Mouse (Mus musculus) midbrain, embryonic 10.5 days (tissue): ENCODE measurements around the gene Gna14. TPM values are rescaled to one million over a fixed set of nuclear protein-coding genes. Genes with fewer than 3 reads are reported as not detected.

Source experiments
- DNase-seq: peaks from one replicate; pipeline ENCODE4 v3.0.0-alpha.2; 2017; ENCODE audit warnings: low spot score
- H3K27ac ChIP-seq: fragments of 300-500 bp; sonication (generic); replicated peaks from 2 replicates; pipeline ENCODE4 v1.5.1; 2016; ENCODE audit warnings: mild to moderate bottlenecking
- H3K27me3 ChIP-seq: fragments of 300-500 bp; sonication (generic); 2 replicates; pipeline ENCODE4 v1.6.1; 2016; ENCODE audit warnings: low read depth, mild to moderate bottlenecking; ENCODE audit not compliant: poor library complexity, severe bottlenecking
- H3K36me3 ChIP-seq: fragments of 300-500 bp; sonication (generic); 2 replicates; pipeline ENCODE4 v1.6.1; 2016; ENCODE audit warnings: mild to moderate bottlenecking, moderate library complexity
- H3K4me1 ChIP-seq: fragments of 300-500 bp; sonication (generic); 2 replicates; pipeline ENCODE4 v1.6.1; 2016
- H3K4me3 ChIP-seq: fragments of 300-500 bp; sonication (generic); 2 replicates; pipeline ENCODE4 v1.5.1; 2016; ENCODE audit warnings: mild to moderate bottlenecking, moderate library complexity
- H3K9me3 ChIP-seq: fragments of 300-500 bp; sonication (generic); replicated peaks from 2 replicates; pipeline ENCODE4 v1.6.1; 2016; ENCODE audit warnings: mild to moderate bottlenecking
- WGBS: fragments of 180-500 bp; shearing (Covaris S2); methylation state at CpG from one replicate; pipeline ENCODE4 v1.1.7; 2016; 5-methylcytosine and 5-hydroxymethylcytosine counted together
- polyA plus RNA-seq: library from polyadenylated mRNA; unstranded; fragments of >200 nt; fragmentation: Nextera tagmentation; extraction: Ambion mirVana; gene quantifications from 2 replicates; pipeline ENCODE4 v1.2.1, GENCODE M21; 2016

The Gna14 gene
- polyA plus RNA-seq, 1 experiment from 2014 or later: 0.58 TPM

- 94% methylated on average over 8 of the region's 8 CpGs for WGBS
- Histone ChIP-seq H3K27ac (no peak overlapping the region), H3K9me3 (no peaks in the 10 kb centered on the region), H3K4me3 (no peak overlapping the region), H3K4me1 (no peaks in the 10 kb centered on the region), H3K36me3 (no peaks in the 10 kb centered on the region), H3K27me3 (no peaks in the 10 kb centered on the region)
- no peak for DNase-seq
These were observed 144.9 kb downstream of the Gna14 start for GRCm38 (mm10) chr19:16580501-16580900.

GRCm38 (mm10) chr19:16584546-16584945 lies 149.0 kb downstream of the Gna14 start:
- H3K4me3 ChIP-seq: no peak overlapping the region
- 91% methylated on average over 7 of the region's 7 CpGs for WGBS
- no peaks in the 10 kb centered on the region for H3K27me3 ChIP-seq
- no peak for DNase-seq
- no peaks in the 10 kb centered on the region for H3K4me1 ChIP-seq
- no peaks in the 10 kb centered on the region for H3K9me3 ChIP-seq
- H3K27ac ChIP-seq: no peak overlapping the region
- H3K36me3 ChIP-seq: no peaks in the 10 kb centered on the region

- no peak for DNase-seq
- WGBS: 14% methylated on average over 3 of the region's 3 CpGs
- no peak overlapping the region for H3K27ac ChIP-seq
These were observed 149.8 kb downstream of the Gna14 start for GRCm38 (mm10) chr19:16585379-16585778.

GRCm38 (mm10) chr19:16593256-16593974 lies 157.9 kb downstream of the Gna14 start:
- H3K4me3 ChIP-seq: no peak overlapping the region
- DNase-seq: peak; percentile 9
- 0 out of 2 replicates have a peak, but pooled peaks cover under 1% of the 10 kb centered on the region for H3K4me1 ChIP-seq
- WGBS: 91% methylated on average over 7 of the region's 7 CpGs
- no peak overlapping the region for H3K27ac ChIP-seq
- peaks cover under 1% of the 10 kb centered on the region; the same call in 1 of the 2 replicates for H3K27me3 ChIP-seq
- no peaks in the 10 kb centered on the region for H3K36me3 ChIP-seq
- no peaks in the 10 kb centered on the region for H3K9me3 ChIP-seq

More at GRCm38 (mm10) chr19:16585379-16585778, 149.8 kb downstream of the Gna14 start:
- no peaks in the 10 kb centered on the region for H3K36me3 ChIP-seq
- H3K4me3 ChIP-seq: no peak overlapping the region
- H3K4me1 ChIP-seq: no peaks in the 10 kb centered on the region
- no peaks in the 10 kb centered on the region for H3K9me3 ChIP-seq
- no peaks in the 10 kb centered on the region for H3K27me3 ChIP-seq

- Histone ChIP-seq H3K27ac (no peak overlapping the region), H3K9me3 (no peaks in the 10 kb centered on the region), H3K4me1 (peaks cover 5% of the 10 kb centered on the region), H3K4me3 (no peak overlapping the region), H3K27me3 (peaks cover 5% of the 10 kb centered on the region; the same call in 1 of the 2 replicates), H3K36me3 (no peaks in the 10 kb centered on the region)
- no peak for DNase-seq
These were observed 158.4 kb downstream of the Gna14 start for GRCm38 (mm10) chr19:16593975-16594317.

GRCm38 (mm10) chr19:16597216-16597615 lies 161.7 kb downstream of the Gna14 start:
- 88% methylated on average over 6 of the region's 6 CpGs for WGBS
- Histone ChIP-seq H3K36me3 (no peaks in the 10 kb centered on the region), H3K4me1 (peaks cover 8% of the 10 kb centered on the region), H3K9me3 (no peaks in the 10 kb centered on the region), H3K27me3 (peaks cover 5% of the 10 kb centered on the region; the same call in 1 of the 2 replicates), H3K27ac (no peak overlapping the region), H3K4me3 (no peak overlapping the region)
- DNase-seq: no peak

GRCm38 (mm10) chr19:16598653-16599297 lies 163.2 kb downstream of the Gna14 start:
- Histone ChIP-seq H3K4me3 (no peak overlapping the region), H3K9me3 (no peaks in the 10 kb centered on the region), H3K36me3 (no peaks in the 10 kb centered on the region), H3K27me3 (peaks cover 5% of the 10 kb centered on the region; the same call in 1 of the 2 replicates), H3K27ac (no peak overlapping the region), H3K4me1 (peaks cover 8% of the 10 kb centered on the region)
- peak; percentile 20 for DNase-seq
- WGBS: 55% methylated on average over 11 of the region's 11 CpGs

- Histone ChIP-seq H3K27me3 (peaks cover 5% of the 10 kb centered on the region; the same call in 1 of the 2 replicates), H3K9me3 (no peaks in the 10 kb centered on the region), H3K27ac (no peak overlapping the region), H3K4me3 (no peak overlapping the region), H3K4me1 (peaks cover 8% of the 10 kb centered on the region), H3K36me3 (no peaks in the 10 kb centered on the region)
- 24% methylated on average over 9 of the region's 9 CpGs for WGBS
- DNase-seq: peak; percentile 71
These were observed 163.9 kb downstream of the Gna14 start for GRCm38 (mm10) chr19:16599298-16599970.

GRCm38 (mm10) chr19:16602026-16602425 lies 166.5 kb downstream of the Gna14 start:
- 86% methylated on average over 8 of the region's 8 CpGs for WGBS

GRCm38 (mm10) chr19:16607634-16608033 lies 172.1 kb downstream of the Gna14 start:
- Histone ChIP-seq H3K36me3 (no peaks in the 10 kb centered on the region), H3K9me3 (no peaks in the 10 kb centered on the region), H3K27ac (no peak overlapping the region), H3K4me3 (no peak overlapping the region), H3K4me1 (no peaks in the 10 kb centered on the region), H3K27me3 (no peaks in the 10 kb centered on the region)
- no peak for DNase-seq
- WGBS: 94% methylated on average over 6 of the region's 6 CpGs

More at GRCm38 (mm10) chr19:16602026-16602425, 166.5 kb downstream of the Gna14 start:
- peaks cover 5% of the 10 kb centered on the region; the same call in 1 of the 2 replicates for H3K27me3 ChIP-seq
- H3K36me3 ChIP-seq: no peaks in the 10 kb centered on the region
- peaks cover 8% of the 10 kb centered on the region for H3K4me1 ChIP-seq
- no peaks in the 10 kb centered on the region for H3K9me3 ChIP-seq
- DNase-seq: no peak
- no peak overlapping the region for H3K4me3 ChIP-seq
- H3K27ac ChIP-seq: no peak overlapping the region

GRCm38 (mm10) chr19:16623154-16623553 lies 187.6 kb downstream of the Gna14 start:
- Histone ChIP-seq H3K36me3 (no peaks in the 10 kb centered on the region), H3K4me1 (peaks cover 11% of the 10 kb centered on the region), H3K27ac (no peak overlapping the region), H3K4me3 (no peak overlapping the region), H3K9me3 (no peaks in the 10 kb centered on the region), H3K27me3 (no peaks in the 10 kb centered on the region)
- 95% methylated on average over 4 of the region's 4 CpGs for WGBS
- DNase-seq: no peak

GRCm38 (mm10) chr19:16624994-16625393 lies 189.4 kb downstream of the Gna14 start:
- no peak overlapping the region for H3K4me3 ChIP-seq
- no peak overlapping the region for H3K27ac ChIP-seq
- DNase-seq: no peak
- no peaks in the 10 kb centered on the region for H3K27me3 ChIP-seq
- H3K4me1 ChIP-seq: peaks cover 8% of the 10 kb centered on the region
- no peaks in the 10 kb centered on the region for H3K36me3 ChIP-seq
- H3K9me3 ChIP-seq: no peaks in the 10 kb centered on the region
